ENCODE assay signal across 8 mouse cellular contexts in genomic region chr19:57123503-57124137, GRCm38 (mm10).
DNase-seq lines count a peak whose midpoint lies in the region; ATAC-seq lines count a peak whose summit lies in the region.

No protein-coding gene starts in this region.

- no peak for DNase-seq in forebrain, embryonic 10.5 days (ENCODE audit: extremely low spot score, low spot score)
- DNase-seq in forebrain, embryonic 11.5 days (ENCODE audit: low spot score): no peak
- peak; percentile 91 to 95 for DNase-seq in cerebellum, postnatal 14 days
- peak; percentile 75 to 89 for DNase-seq in lung, postnatal 4 days
- peak; percentile 71 to 88 for DNase-seq in thymus, adult 18-20 months
- no peak for DNase-seq in left cerebral cortex, adult 9 months (ENCODE audit: low spot score in 2 of 2)

- H3K27ac ChIP-seq in forebrain, embryonic 10.5 days: peak overlapping the region; percentile 65
- no peak overlapping the region for H3K27ac ChIP-seq in forebrain, embryonic 11.5 days (ENCODE audit: low read depth, low read length)
- H3K27ac ChIP-seq in heart, embryonic 15.5 days: peak overlapping the region; percentile 70
- peak overlapping the region; percentile 91 for H3K27ac ChIP-seq in kidney, embryonic 15.5 days

- H3K9me3 ChIP-seq in forebrain, embryonic 10.5 days: no peaks in the 10 kb centered on the region
- no peaks in the 10 kb centered on the region for H3K9me3 ChIP-seq in forebrain, embryonic 11.5 days (ENCODE audit: control insufficient read depth, low read length)
- no peaks in the 10 kb centered on the region for H3K9me3 ChIP-seq in heart, embryonic 15.5 days (replicated peaks)
- H3K9me3 ChIP-seq in kidney, embryonic 15.5 days (replicated peaks): no peaks in the 10 kb centered on the region

- ATAC-seq in forebrain, embryonic 11.5 days (replicated peaks; ENCODE audit: low FRiP score): no peak
- ATAC-seq in heart, embryonic 15.5 days (replicated peaks; ENCODE audit: insufficient number of reproducible peaks, insufficient read depth, low FRiP score, low read depth): peak; percentile 62
- 0 out of 2 replicates have a peak, but pooled peaks have one; percentile 16 for ATAC-seq in kidney, embryonic 15.5 days (replicated peaks; ENCODE audit: low FRiP score)

- H3K36me3 ChIP-seq in forebrain, embryonic 10.5 days (replicated peaks): no peaks in the 10 kb centered on the region
- H3K36me3 ChIP-seq in forebrain, embryonic 11.5 days (ENCODE audit: control insufficient read depth, insufficient read depth, low read length): no peaks in the 10 kb centered on the region
- no peaks in the 10 kb centered on the region; the same call in 1 of the 2 replicates for H3K36me3 ChIP-seq in heart, embryonic 15.5 days
- no peaks in the 10 kb centered on the region for H3K36me3 ChIP-seq in kidney, embryonic 15.5 days

- 74% methylated on average over 11 of the region's 11 CpGs for WGBS in forebrain, embryonic 10.5 days
- WGBS in forebrain, embryonic 11.5 days: 75% methylated on average over 11 of the region's 11 CpGs
- WGBS in heart, embryonic 15.5 days: 54% methylated on average over 11 of the region's 11 CpGs
- WGBS in kidney, embryonic 15.5 days: 43% methylated on average over 11 of the region's 11 CpGs

- H3K4me2 ChIP-seq in forebrain, embryonic 11.5 days (ENCODE audit: low read depth, low read length, severe bottlenecking): no peak overlapping the region
- H3K4me2 ChIP-seq in heart, embryonic 15.5 days: no peak overlapping the region
- 0 out of 2 replicates have a peak overlapping the region, but pooled peaks have one; percentile 7 for H3K4me2 ChIP-seq in kidney, embryonic 15.5 days

- H3K4me1 ChIP-seq in forebrain, embryonic 10.5 days: peaks cover 38% of the 10 kb centered on the region
- H3K4me1 ChIP-seq in forebrain, embryonic 11.5 days (replicated peaks; ENCODE audit: control insufficient read depth, insufficient read depth, low read length): 0 out of 2 replicates have a peak, but pooled peaks cover 5% of the 10 kb centered on the region
- H3K4me1 ChIP-seq in heart, embryonic 15.5 days (replicated peaks): peaks cover 28% of the 10 kb centered on the region
- H3K4me1 ChIP-seq in kidney, embryonic 15.5 days: peaks cover 40% of the 10 kb centered on the region

- H3K9ac ChIP-seq in forebrain, embryonic 11.5 days (ENCODE audit: low read length): no peak overlapping the region
- no peak overlapping the region for H3K9ac ChIP-seq in heart, embryonic 15.5 days
- no peak overlapping the region for H3K9ac ChIP-seq in kidney, embryonic 15.5 days

- H3K4me3 ChIP-seq in forebrain, embryonic 10.5 days: no peak overlapping the region
- no peak overlapping the region for H3K4me3 ChIP-seq in forebrain, embryonic 11.5 days (ENCODE audit: low read depth, low read length)
- no peak overlapping the region for H3K4me3 ChIP-seq in heart, embryonic 15.5 days
- no peak overlapping the region for H3K4me3 ChIP-seq in kidney, embryonic 15.5 days (replicated peaks)

- no peaks in the 10 kb centered on the region for H3K27me3 ChIP-seq in forebrain, embryonic 10.5 days (ENCODE audit: poor library complexity, severe bottlenecking)
- no peaks in the 10 kb centered on the region for H3K27me3 ChIP-seq in forebrain, embryonic 11.5 days (ENCODE audit: control insufficient read depth, insufficient read depth, low read length)
- H3K27me3 ChIP-seq in heart, embryonic 15.5 days: no peaks in the 10 kb centered on the region
- no peaks in the 10 kb centered on the region for H3K27me3 ChIP-seq in kidney, embryonic 15.5 days

Comparison
In these comparisons a context has a peak if more than half of its experiments do, and no peak if none do; other contexts are left out.
1. DNase-seq: peak in cerebellum, postnatal 14 days (2 of 2), lung, postnatal 4 days (2 of 2) and thymus, adult 18-20 months (2 of 2); none in forebrain, embryonic 10.5 days (single experiment), forebrain, embryonic 11.5 days (single experiment) and left cerebral cortex, adult 9 months (0 of 2).